Mouse (Mus musculus) heart, postnatal 0 days (tissue): ENCODE results near the gene Ciao2a. TPM values are rescaled to one million over a fixed set of nuclear protein-coding genes. Genes with fewer than 3 reads are reported as not detected.

Experiments used
- ATAC-seq: fragments of 200-750 bp; cut with Nextera tagmentation; 2 replicates; pipeline ENCODE4 v1.8.0; 2017; ENCODE audit warnings: low read depth, moderate number of reproducible peaks, moderate library complexity; ENCODE audit not compliant: insufficient read depth
- DNase-seq: peaks from one replicate; pipeline ENCODE4 v3.0.0-alpha.2; 2016; ENCODE audit warnings: low spot score
- H3K27ac ChIP-seq: fragments of 300-500 bp; sonication (generic); 2 replicates; pipeline ENCODE4 v1.5.1; 2014; ENCODE audit warnings: low read depth, mild to moderate bottlenecking
- H3K27me3 ChIP-seq: fragments of 300-500 bp; sonication (generic); 2 replicates; pipeline ENCODE4 v1.6.1; 2014; ENCODE audit warnings: low read length, mixed read lengths; ENCODE audit not compliant: control insufficient read depth, insufficient read depth
- H3K36me3 ChIP-seq: fragments of 300-500 bp; sonication (generic); replicated peaks from 2 replicates; pipeline ENCODE4 v1.6.1; 2014; ENCODE audit warnings: low read length, mixed read lengths; ENCODE audit not compliant: control insufficient read depth, insufficient read depth
- H3K4me1 ChIP-seq: fragments of 300-500 bp; sonication (generic); 2 replicates; pipeline ENCODE4 v1.6.1; 2014; ENCODE audit warnings: antibody characterized with exemption; ENCODE audit not compliant: control insufficient read depth, insufficient read depth
- H3K4me2 ChIP-seq: fragments of 300-500 bp; sonication (generic); 2 replicates; pipeline ENCODE4 v1.6.1; 2014; ENCODE audit warnings: low read depth, mild to moderate bottlenecking, low read length, moderate library complexity
- H3K4me3 ChIP-seq: fragments of 300-500 bp; sonication (generic); 2 replicates; pipeline ENCODE4 v1.5.1; 2014; ENCODE audit warnings: low read depth, low read length
- H3K9ac ChIP-seq: fragments of 300-500 bp; sonication (generic); replicated peaks from 2 replicates; pipeline ENCODE4 v1.6.1; 2014; ENCODE audit warnings: low read depth, low read length, mixed read lengths
- H3K9me3 ChIP-seq: fragments of 300-500 bp; sonication (generic); replicated peaks from 2 replicates; pipeline ENCODE4 v1.6.1; 2016; ENCODE audit warnings: low read length; ENCODE audit not compliant: control insufficient read depth
- CTCF ChIP-seq: IDR thresholded peaks from 2 replicates; pipeline ENCODE4 v1.5.1; 2016; ENCODE audit warnings: antibody characterized with exemption, control low read depth, low read depth
- EP300 ChIP-seq: IDR thresholded peaks from 2 replicates; pipeline ENCODE4 v1.6.1; 2016; ENCODE audit warnings: antibody characterized with exemption, low read depth
- WGBS: fragments of 180-500 bp; shearing (Covaris S2); extraction: QIAGEN DNeasy Blood & Tissue Kit; methylation state at CpG from one replicate; pipeline ENCODE4 v1.1.7; 2014; 5-methylcytosine and 5-hydroxymethylcytosine counted together
- polyA plus RNA-seq: library from polyadenylated mRNA; unstranded; fragments of >200 nt; fragmentation: Nextera tagmentation; extraction: Ambion mirVana; gene quantifications from 2 replicates; pipeline ENCODE4 v1.2.1, GENCODE M21; 2015
- total RNA-seq: library from RNA; depleted of rRNA; stranded (reverse); fragments of >200 nt; gene quantifications from 2 replicates; pipeline ENCODE4 v1.2.3, GENCODE M21; 2014; ENCODE audit warnings: low replicate concordance

Gene Ciao2a
- total and polyA plus RNA-seq, 2 experiments from 2014 or later: 74.2 to 154 TPM

DNA sequence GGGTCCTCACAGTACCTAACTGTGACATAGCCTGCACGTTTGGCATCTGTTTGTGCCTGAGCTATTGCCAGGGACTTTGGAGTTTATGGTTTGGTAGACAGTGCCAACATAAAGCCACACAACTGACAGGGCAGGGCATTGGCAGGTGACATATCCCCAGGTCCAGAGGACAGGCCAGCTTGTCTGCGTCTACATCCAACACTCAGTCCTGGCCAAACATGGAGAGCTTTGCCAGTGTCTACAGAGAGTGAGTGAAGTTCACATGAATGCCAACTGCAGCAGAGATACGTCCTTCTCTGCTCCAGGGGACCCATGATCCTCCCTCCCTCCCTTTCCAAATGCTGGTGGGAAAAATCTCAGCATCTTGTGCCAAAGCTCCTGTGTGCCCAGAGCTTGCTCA is 42.2 kb upstream of the Ciao2a start:
- Histone ChIP-seq H3K36me3 (peaks cover 24% of the 10 kb centered on the region), H3K9ac (no peak overlapping the region), H3K9me3 (no peaks in the 10 kb centered on the region), H3K27ac (no peak overlapping the region), H3K27me3 (no peaks in the 10 kb centered on the region), H3K4me1 (0 out of 2 replicates have a peak, but pooled peaks cover 3% of the 10 kb centered on the region), H3K4me2 (no peak overlapping the region), H3K4me3 (no peak overlapping the region)
- WGBS: 82% methylated on average over 3 of the region's 3 CpGs
- no peak for TF ChIP-seq EP300
- ATAC-seq: no peak
- DNase-seq: no peak

DNA sequence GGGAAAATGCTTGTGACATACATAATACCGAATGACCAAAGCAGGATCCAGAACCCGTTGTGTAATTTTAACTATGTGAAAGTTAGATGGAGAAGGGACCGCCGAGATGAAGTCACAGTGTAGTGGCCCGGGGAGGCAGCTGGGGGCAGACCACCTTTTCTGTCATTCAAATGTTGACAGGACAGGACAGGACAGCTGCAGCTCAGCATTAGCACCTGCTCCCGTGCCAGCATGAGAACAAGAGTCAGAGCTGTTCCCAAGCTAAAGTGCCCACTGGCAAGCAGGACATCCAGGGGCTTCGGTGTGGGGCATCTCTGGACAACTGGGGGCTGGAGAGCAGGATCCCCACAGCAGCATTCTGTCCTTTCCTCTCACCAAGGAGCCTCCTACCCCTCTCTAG is 39.3 kb upstream of the Ciao2a start:
- Histone ChIP-seq H3K4me1 (no peaks in the 10 kb centered on the region), H3K9me3 (no peaks in the 10 kb centered on the region), H3K9ac (no peak overlapping the region), H3K36me3 (peaks cover 50% of the 10 kb centered on the region), H3K27ac (no peak overlapping the region), H3K4me3 (no peak overlapping the region), H3K27me3 (no peaks in the 10 kb centered on the region), H3K4me2 (no peak overlapping the region)
- TF ChIP-seq EP300 (no peak), CTCF (no peak)
- 91% methylated on average over 7 of the region's 7 CpGs for WGBS
- ATAC-seq (no peak), DNase-seq (no peak)

DNA sequence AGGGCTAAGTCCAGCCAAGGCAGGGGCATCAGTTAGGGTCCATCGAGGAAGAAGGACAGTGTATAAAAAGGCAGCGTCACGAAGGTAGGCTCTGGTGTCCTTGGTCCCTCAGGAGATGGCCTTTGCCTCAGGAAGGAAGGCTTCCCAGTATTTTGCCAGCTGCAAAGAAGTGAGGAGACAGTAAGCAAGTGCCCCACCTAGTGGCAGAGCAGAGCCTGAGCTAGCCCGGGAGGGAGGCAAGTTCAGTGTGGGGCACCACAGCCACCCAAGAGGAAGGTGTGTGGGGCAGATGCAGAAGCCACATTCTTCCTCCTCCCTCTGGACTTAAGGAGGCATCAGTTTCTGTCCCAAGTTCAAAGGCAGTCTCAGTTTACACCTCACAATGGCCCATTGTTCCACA is 38.0 kb upstream of the Ciao2a start:
- Histone ChIP-seq H3K27me3 (no peaks in the 10 kb centered on the region), H3K4me1 (no peaks in the 10 kb centered on the region), H3K36me3 (peaks cover 64% of the 10 kb centered on the region), H3K9me3 (no peaks in the 10 kb centered on the region), H3K4me2 (no peak overlapping the region), H3K27ac (no peak overlapping the region), H3K9ac (no peak overlapping the region), H3K4me3 (no peak overlapping the region)
- 47% methylated on average over 4 of the region's 4 CpGs for WGBS
- DNase-seq (peak; percentile 52), ATAC-seq (0 out of 2 replicates have a peak, but pooled peaks have one; percentile 27)
- TF ChIP-seq EP300 (no peak), CTCF (peak; percentile 64)

DNA sequence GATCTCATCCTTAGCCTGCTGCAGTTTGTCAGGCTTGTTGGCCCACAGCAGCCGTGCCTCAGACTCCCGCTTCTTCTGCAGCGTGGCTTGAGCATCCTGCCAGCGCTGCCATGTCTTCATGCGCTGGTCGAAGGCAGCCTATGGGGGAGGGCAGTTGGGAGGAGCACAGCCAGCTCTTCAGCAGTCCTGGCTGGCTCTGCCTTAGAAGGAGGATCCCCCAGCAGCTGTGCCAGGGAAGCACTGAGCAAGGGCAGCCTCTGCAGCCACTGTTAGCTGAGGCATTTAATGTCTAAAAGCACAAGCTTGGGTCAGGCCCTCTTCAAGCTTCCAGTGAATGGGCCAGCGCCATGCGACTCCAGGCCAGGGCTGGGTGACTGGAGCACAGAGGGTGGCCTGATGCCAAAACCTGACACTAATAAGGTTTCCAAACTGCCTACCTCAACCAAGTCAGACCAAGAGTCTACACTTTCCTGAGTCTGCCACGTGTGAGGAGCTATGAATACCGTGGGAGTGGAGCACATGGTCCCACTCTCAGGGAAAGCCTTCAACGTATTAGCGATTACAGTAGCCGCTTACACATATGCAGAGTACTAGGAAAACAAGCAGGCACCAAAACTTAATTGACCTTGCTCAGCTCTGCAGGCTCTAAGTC is 35.7 kb upstream of the Ciao2a start:
- H3K9me3 ChIP-seq: no peaks in the 10 kb centered on the region
- TF ChIP-seq EP300 (no peak), CTCF (no peak)
- H3K9ac ChIP-seq: no peak overlapping the region
- H3K27me3 ChIP-seq: no peaks in the 10 kb centered on the region
- ATAC-seq: no peak
- H3K4me1 ChIP-seq: no peaks in the 10 kb centered on the region
- 84% methylated on average over 13 of the region's 13 CpGs for WGBS
- no peak for DNase-seq
- no peak overlapping the region for H3K27ac ChIP-seq
- H3K36me3 ChIP-seq: peaks cover 87% of the 10 kb centered on the region
- H3K4me2 ChIP-seq: no peak overlapping the region
- no peak overlapping the region for H3K4me3 ChIP-seq

DNA sequence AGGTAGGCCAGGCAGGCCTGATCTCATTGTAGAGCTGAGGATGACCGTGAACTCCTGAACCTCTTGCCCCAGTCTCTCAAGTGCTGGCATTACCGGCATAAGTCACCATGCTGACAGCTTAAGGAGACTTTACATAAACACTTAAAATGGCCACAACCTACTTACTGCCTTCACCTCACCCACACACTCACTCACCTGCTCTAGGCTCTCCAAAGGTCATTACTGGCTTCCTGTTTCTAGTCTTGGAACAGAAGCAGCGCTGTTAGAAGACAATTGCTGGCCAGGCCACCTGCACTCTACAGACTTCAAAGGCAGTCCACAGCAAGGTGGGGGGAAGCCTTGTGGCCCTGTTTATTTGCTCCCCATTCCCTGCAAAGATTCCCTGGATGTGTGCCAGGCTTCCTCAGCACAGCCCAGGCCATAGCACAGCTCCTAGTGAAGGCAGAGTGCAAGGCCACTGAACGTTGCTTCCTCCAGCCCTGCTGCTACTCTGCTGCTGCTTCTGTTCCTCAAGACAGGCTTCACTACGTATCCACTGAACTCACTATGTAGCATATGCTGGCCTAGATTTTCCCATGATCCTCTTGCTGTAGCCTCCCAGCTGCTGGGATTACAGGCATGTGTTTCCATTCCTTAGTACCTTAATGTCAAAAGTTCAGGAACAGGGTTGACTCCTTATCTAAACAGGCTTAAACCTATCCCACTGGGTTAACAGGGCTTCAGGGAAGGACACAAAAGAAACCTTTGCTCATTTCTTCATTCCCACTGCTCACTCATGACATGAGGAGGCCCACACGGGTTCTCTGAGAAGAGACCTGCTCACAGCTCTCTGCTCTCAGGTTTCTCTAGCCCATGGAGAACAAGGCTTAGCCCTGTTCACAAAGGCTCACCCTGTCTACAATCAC is 34.8 kb upstream of the Ciao2a start:
- ATAC-seq: no peak

More for the DNA sequence above, 34.8 kb upstream of the Ciao2a start:
- H3K4me3 ChIP-seq: no peak overlapping the region
- no peaks in the 10 kb centered on the region for H3K9me3 ChIP-seq
- H3K4me2 ChIP-seq: no peak overlapping the region
- H3K27ac ChIP-seq: no peak overlapping the region
- H3K27me3 ChIP-seq: no peaks in the 10 kb centered on the region
- H3K36me3 ChIP-seq: peaks cover 92% of the 10 kb centered on the region
- DNase-seq: no peak
- TF ChIP-seq EP300 (no peak), CTCF (no peak)
- WGBS: 59% methylated on average over 6 of the region's 6 CpGs
- no peaks in the 10 kb centered on the region for H3K4me1 ChIP-seq
- H3K9ac ChIP-seq: no peak overlapping the region
